Comparison of ENCODE assay signal across 8 mouse cellular contexts in genomic region chr8:70610796-70611771, GRCm38 (mm10). TPM values are rescaled to one million over a fixed set of nuclear protein-coding genes. Genes with fewer than 3 reads are reported as not detected.
A peak's percentile ranks its signal among the peaks of the same experiment; 100 is the strongest.
DNase-seq lines count a peak whose midpoint lies in the region; ATAC-seq lines count a peak whose summit lies in the region.

No protein-coding gene starts in this region.

- H3K4me1 ChIP-seq in hindbrain, embryonic 13.5 days (replicated peaks) = peaks cover 57% of the 10 kb centered on the region

- peak overlapping the region; percentile 40 for H3K4me3 ChIP-seq in hindbrain, embryonic 13.5 days

- H3K27me3 ChIP-seq in hindbrain, embryonic 13.5 days = 0 out of 2 replicates have a peak, but pooled peaks cover 2% of the 10 kb centered on the region

- peak overlapping the region; percentile 50; the same call in 1 of the 2 replicates for H3K27ac ChIP-seq in hindbrain, embryonic 13.5 days

- peak; percentile 87 to 94 for DNase-seq in adrenal gland, adult (ENCODE audit: inconsistent age in 2 of 2, low spot score in 1 of 2)
- no peak for DNase-seq in adrenal gland, adult 8-10 months
- peak; percentile 70 for DNase-seq in cerebellum, adult 9-11 months
- DNase-seq in frontal cortex, postnatal 36 days (ENCODE audit: low spot score in 2 of 2) = peak; percentile 74 to 76
- peak; percentile 66 to 72 for DNase-seq in left cerebral cortex, postnatal 25 days (ENCODE audit: low spot score in 2 of 2)
- peak; percentile 89 to 93 for DNase-seq in spleen, postnatal 10 days (ENCODE audit: low spot score in 2 of 2)

- WGBS in hindbrain, embryonic 13.5 days = under 1% methylated on average over 54 of the region's 54 CpGs

- H3K36me3 ChIP-seq in hindbrain, embryonic 13.5 days = no peaks in the 10 kb centered on the region

- H3K9me3 ChIP-seq in hindbrain, embryonic 13.5 days = no peaks in the 10 kb centered on the region

- intact Hi-C loops in left cerebral cortex, postnatal 25 days (cut with DNase I) = loop anchor here (1.0 to 10.0 kb wide), 3 partner anchors 54 to 141 kb away; partner anchors contain the start of genes Pgpep1 and Rab3a

- H3K4me2 ChIP-seq in hindbrain, embryonic 13.5 days = peak overlapping the region; percentile 79

- ATAC-seq in hindbrain, embryonic 13.5 days (ENCODE audit: low FRiP score) = 0 out of 2 replicates have a peak, but pooled peaks have one; percentile 8
- 0 out of 2 replicates have a peak, but pooled peaks have one; percentile 14 for ATAC-seq in megakaryocyte progenitor cell, adult 5-6 weeks (replicated peaks; ENCODE audit: poor library complexity)

- H3K9ac ChIP-seq in hindbrain, embryonic 13.5 days = peak overlapping the region; percentile 68

RNA-seq across cellular contexts. Expression of gene Ssbp4, which starts 2.4 kb away (rescaled TPM):
- total RNA-seq in adrenal gland, adult 8-10 months (2022) = 100 to 1,000 TPM in 2 of 4 experiments, 10 to 100 TPM in 2; 69.3 to 158 (median 120) TPM
- polyA plus RNA-seq in hindbrain, embryonic 13.5 days (2015; fragmentation: Nextera tagmentation; extraction: Ambion mirVana) = 122 and 132 TPM in 2 replicates
- 100 to 1,000 TPM; 242 to 257 TPM for total RNA-seq in left cerebral cortex, postnatal 25 days (2021)
- total RNA-seq in megakaryocyte progenitor cell, adult 5-6 weeks (2015) = 31.6 and 40.7 TPM in 2 replicates
- 40.2 and 69.7 TPM in 2 replicates for total RNA-seq in megakaryocyte progenitor cell, adult 5-6 weeks (2017)

RNA-seq across cellular contexts. Expression of gene Lrrc25, which starts 4.9 kb away (rescaled TPM):
- 1 to 10 TPM; 1.5 to 4.4 (median 3.2) TPM for total RNA-seq in adrenal gland, adult 8-10 months (2022)
- 1.5 and 1.9 TPM in 2 replicates for polyA plus RNA-seq in hindbrain, embryonic 13.5 days (2015; fragmentation: Nextera tagmentation; extraction: Ambion mirVana)
- total RNA-seq in left cerebral cortex, postnatal 25 days (2021) = 1 to 10 TPM in 1 of 2 experiments, under 1 TPM in 1; 0.37 to 1.2 TPM
- 6.2 and 12.9 TPM in 2 replicates for total RNA-seq in megakaryocyte progenitor cell, adult 5-6 weeks (2015)
- 4.7 and 5.4 TPM in 2 replicates for total RNA-seq in megakaryocyte progenitor cell, adult 5-6 weeks (2017)

RNA-seq across cellular contexts. Expression of gene Isyna1, which starts 16.9 kb away (rescaled TPM):
- total RNA-seq in adrenal gland, adult 8-10 months (2022) = 100 to 1,000 TPM; 124 to 207 (median 158) TPM
- 121 and 125 TPM in 2 replicates for polyA plus RNA-seq in hindbrain, embryonic 13.5 days (2015; fragmentation: Nextera tagmentation; extraction: Ambion mirVana)
- 10 to 100 TPM; 51.9 to 52.1 TPM for total RNA-seq in left cerebral cortex, postnatal 25 days (2021)
- 26.1 and 39.0 TPM in 2 replicates for total RNA-seq in megakaryocyte progenitor cell, adult 5-6 weeks (2015)
- 42.9 and 45.4 TPM in 2 replicates for total RNA-seq in megakaryocyte progenitor cell, adult 5-6 weeks (2017)

RNA-seq across cellular contexts. Expression of gene Gdf15, which starts 21.2 kb away (rescaled TPM):
- total RNA-seq in adrenal gland, adult 8-10 months (2022) = 1 to 10 TPM; 1.8 to 3.5 (median 3.0) TPM
- 0.12 and 0.14 TPM in 2 replicates for polyA plus RNA-seq in hindbrain, embryonic 13.5 days (2015; fragmentation: Nextera tagmentation; extraction: Ambion mirVana)
- total RNA-seq in left cerebral cortex, postnatal 25 days (2021) = not detected
- total RNA-seq in megakaryocyte progenitor cell, adult 5-6 weeks (2015) = not detected in 2 replicates
- total RNA-seq in megakaryocyte progenitor cell, adult 5-6 weeks (2017) = not detected in 2 replicates

RNA-seq across cellular contexts. Expression of gene Pgpep1, which starts 49.1 kb away (rescaled TPM):
- total RNA-seq in adrenal gland, adult 8-10 months (2022) = 100 to 1,000 TPM; 129 to 163 (median 131) TPM
- polyA plus RNA-seq in hindbrain, embryonic 13.5 days (2015; fragmentation: Nextera tagmentation; extraction: Ambion mirVana) = 103 and 105 TPM in 2 replicates
- 10 to 100 TPM; 12.7 to 18.1 TPM for total RNA-seq in left cerebral cortex, postnatal 25 days (2021)
- 11.7 and 11.8 TPM in 2 replicates for total RNA-seq in megakaryocyte progenitor cell, adult 5-6 weeks (2015)
- total RNA-seq in megakaryocyte progenitor cell, adult 5-6 weeks (2017) = 3.6 and 5.2 TPM in 2 replicates
